ENCODE assay signal across 16 mouse cellular contexts in the genomic region with DNA sequence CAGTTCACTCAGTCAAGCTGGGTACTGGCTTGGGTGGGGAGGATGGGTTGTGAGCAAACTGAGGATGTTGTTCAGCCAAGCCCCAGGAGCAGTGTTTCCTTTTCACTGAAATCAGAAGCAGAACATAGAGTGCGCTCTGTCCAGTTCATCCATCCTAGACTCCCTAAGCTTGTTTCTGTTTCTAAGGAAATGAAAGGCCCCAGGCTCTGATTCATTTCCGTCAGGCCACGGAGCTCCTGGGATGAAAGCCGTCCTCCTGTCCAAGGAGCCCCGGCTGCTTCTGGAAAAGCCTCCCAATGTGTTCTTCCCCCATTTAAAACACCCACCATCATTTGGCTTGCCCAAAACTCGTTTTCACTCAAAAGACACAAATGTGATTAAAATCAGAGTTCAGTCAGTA.
DNase-seq lines count a peak whose midpoint lies in the region; ATAC-seq lines count a peak whose summit lies in the region.
"Had no signal": no experiment of that assay in that cellular context is flagged by ENCODE, and none has a peak within 500 bp of the region (broad histone marks: within the 10 kb centered on the region; RNA-seq: fewer than 3 reads in every experiment).

No protein-coding gene starts in this region.

- H3K4me3 ChIP-seq in liver, embryonic 11.5 days (ENCODE audit: low read depth, low read length) = no peak overlapping the region
- H3K4me3 ChIP-seq: liver, embryonic 13.5 days; lung, embryonic 15.5 days; stomach, embryonic 15.5 days had no signal

- H3K4me2 ChIP-seq in liver, embryonic 11.5 days = no peak overlapping the region
- H3K4me2 ChIP-seq: liver, embryonic 13.5 days; lung, embryonic 15.5 days; midbrain, embryonic 11.5 days; stomach, embryonic 15.5 days had no signal

- no peak for ATAC-seq in liver, embryonic 11.5 days (replicated peaks; ENCODE audit: low FRiP score)

- peak; percentile 17 to 25 for DNase-seq in cerebellum, postnatal 25 days
- no peak for DNase-seq in cerebellum, postnatal 10 days
- DNase-seq in heart, adult 8-10 months (ENCODE audit: low spot score) = peak; percentile 48
- no peak for DNase-seq in heart, postnatal 14 days
- DNase-seq in layer of hippocampus, postnatal 10 days (ENCODE audit: low spot score in 2 of 2) = peak; percentile 8 to 22
- DNase-seq in layer of hippocampus, postnatal 36 days = no peak
- DNase-seq in liver, embryonic 11.5 days (ENCODE audit: low spot score) = no peak
- no peak for DNase-seq in urinary bladder, postnatal 25 days (ENCODE audit: low spot score)
- DNase-seq: cerebellum, adult 11-12 months; liver, embryonic 13.5 days; right cerebral cortex, postnatal 14 days; thymus, adult 2 months had no signal

- no peaks in the 10 kb centered on the region for H3K27me3 ChIP-seq in liver, embryonic 11.5 days (replicated peaks; ENCODE audit: control insufficient read depth, insufficient read depth, low read length)
- H3K27me3 ChIP-seq: liver, embryonic 13.5 days; lung, embryonic 15.5 days; stomach, embryonic 15.5 days had no signal

- intact Hi-C loops in heart, postnatal 14 days (cut with DNase I) = no loop called here

- H3K9ac ChIP-seq in liver, embryonic 11.5 days (ENCODE audit: low read depth, low read length) = no peak overlapping the region
- H3K9ac ChIP-seq: liver, embryonic 13.5 days; lung, embryonic 15.5 days; stomach, embryonic 15.5 days had no signal

- H3K9me3 ChIP-seq in liver, embryonic 11.5 days (ENCODE audit: control insufficient read depth, low read length) = no peaks in the 10 kb centered on the region
- H3K9me3 ChIP-seq: liver, embryonic 13.5 days; lung, embryonic 15.5 days; stomach, embryonic 15.5 days had no signal

- no peak overlapping the region for H3K27ac ChIP-seq in liver, embryonic 11.5 days (ENCODE audit: low read depth, low read length)
- H3K27ac ChIP-seq: liver, embryonic 13.5 days; lung, embryonic 15.5 days; macrophage; stomach, embryonic 15.5 days had no signal

- H3K4me1 ChIP-seq in liver, embryonic 11.5 days (replicated peaks; ENCODE audit: control insufficient read depth, insufficient read depth, low read length) = no peaks in the 10 kb centered on the region
- H3K4me1 ChIP-seq: liver, embryonic 13.5 days; stomach, embryonic 15.5 days had no signal

- H3K36me3 ChIP-seq in liver, embryonic 11.5 days (ENCODE audit: control insufficient read depth, insufficient read depth, low read length) = no peaks in the 10 kb centered on the region
- H3K36me3 ChIP-seq: liver, embryonic 13.5 days; lung, embryonic 15.5 days; stomach, embryonic 15.5 days had no signal

- 70% methylated on average over 6 of the region's 6 CpGs for WGBS in liver, embryonic 11.5 days

Comparison
In these comparisons a context has a peak if more than half of its experiments do, and no peak if none do; other contexts are left out.
1. DNase-seq: peak in cerebellum, postnatal 25 days (2 of 2), heart, adult 8-10 months (single experiment) and layer of hippocampus, postnatal 10 days (2 of 2); none in cerebellum, postnatal 10 days (0 of 2), heart, postnatal 14 days (0 of 2), layer of hippocampus, postnatal 36 days (0 of 2), liver, embryonic 11.5 days (single experiment) and urinary bladder, postnatal 25 days (single experiment).